Mouse (Mus musculus) testis, adult 10 weeks (tissue): ENCODE results near the gene Ankrd37. TPM values are rescaled to one million over a fixed set of nuclear protein-coding genes. Genes with fewer than 3 reads are reported as not detected.

Source experiments
- polyA plus RNA-seq: library from polyadenylated mRNA; stranded (reverse); fragments of 350-450 nt; fragmentation: Illumina TruSeq; extraction: RNeasy Lipid Tissue Mini Kit (QIAGEN cat#74804); gene quantifications from one replicate; pipeline ENCODE4 v1.2.3, GENCODE M21; 2014; ENCODE audit warnings: low read depth, low replicate concordance

Gene Ankrd37
- 3.7 TPM for polyA plus RNA-seq

GRCm38 (mm10) chr8:46005596-46005995 is at the start of gene Ankrd37:
Gene Ankrd37 (minus strand): TSS chr8:46005707.

GRCm38 (mm10) chr8:45999138-45999783 is 6.2 kb downstream of the Ankrd37 start, which contains the start of gene Lrp2bp:
Gene Lrp2bp (plus strand): TSS chr8:45999303.

GRCm38 (mm10) chr8:45975126-45975836 is 30.2 kb downstream of the Ankrd37 start, which contains the start of the genes 1700029J07Rik and Ufsp2:
Gene 1700029J07Rik (minus strand): TSS chr8:45975252.
Gene Ufsp2 (plus strand): TSS chr8:45975528.

Other genes starting within 250 kb of the Ankrd37 start
- 5.6 TPM for gene Pdlim3, start 120.2 kb downstream of the Ankrd37 start, polyA plus RNA-seq
- gene Ccdc110, start 71.1 kb downstream of the Ankrd37 start, polyA plus RNA-seq, result 201 TPM
- gene 1700029J07Rik, start 30.5 kb downstream of the Ankrd37 start, polyA plus RNA-seq, result 206 TPM
- 66.1 TPM for gene Ufsp2, start 30.2 kb downstream of the Ankrd37 start, polyA plus RNA-seq
- 191 TPM for gene Lrp2bp, start 6.4 kb downstream of the Ankrd37 start, polyA plus RNA-seq
- 707 TPM for gene Cfap97, start 146.1 kb upstream of the Ankrd37 start, polyA plus RNA-seq
- 48.1 TPM for gene Snx25, start 146.5 kb upstream of the Ankrd37 start, polyA plus RNA-seq
- 29.9 TPM for gene Slc25a4, start 205.6 kb upstream of the Ankrd37 start, polyA plus RNA-seq